Mouse (Mus musculus): ENCODE results near the gene Uhrf1bp1l.

DNA sequence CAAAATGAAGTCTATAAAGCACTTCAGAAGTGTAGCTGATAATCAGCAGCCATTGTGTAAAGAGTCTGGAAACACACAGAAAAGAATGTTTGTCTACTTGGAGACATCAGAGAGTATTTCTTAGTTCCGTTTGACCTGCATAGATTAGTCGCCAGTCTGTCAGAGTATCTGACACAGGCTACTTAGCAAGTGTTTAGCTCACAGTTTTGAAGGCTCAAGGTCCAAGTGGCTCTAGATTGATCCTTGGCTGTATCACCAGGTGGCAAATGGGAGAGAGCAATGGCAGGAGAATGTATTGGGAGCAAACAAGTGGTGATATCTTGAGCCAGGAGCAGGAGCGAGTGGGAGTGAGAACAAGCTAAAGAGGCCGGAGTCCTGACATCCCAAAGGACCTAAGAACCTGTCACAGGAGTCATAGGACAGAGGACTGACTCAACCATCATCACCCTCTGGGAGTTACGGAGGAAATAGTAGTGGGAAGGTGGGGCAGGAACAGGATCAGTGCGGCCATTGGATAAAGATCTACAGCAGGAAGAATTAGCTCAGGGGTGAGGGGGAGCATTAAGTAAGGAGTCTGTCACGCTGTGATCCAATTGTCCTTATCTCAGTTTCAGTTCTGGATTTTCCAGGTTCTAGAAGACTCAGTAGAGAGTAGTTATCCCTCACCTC lies 23.7 kb downstream of the Uhrf1bp1l start:
- no peak for TF ChIP-seq CTCF (IDR thresholded peaks at IDR 0.05; ENCODE audit: low read depth, low read length)
- TF ChIP-seq POLR2A (IDR thresholded peaks at IDR 0.05; ENCODE audit: insufficient read depth, low read length): no peak
- no peak for TF ChIP-seq EP300 (IDR thresholded peaks at IDR 0.05; ENCODE audit: insufficient read depth, low read depth, low read length)
